Mouse (Mus musculus) heart, postnatal 10 days (tissue): ENCODE measurements around the gene Trim72. TPM values are rescaled to one million over a fixed set of nuclear protein-coding genes. Genes with fewer than 3 reads are reported as not detected.

Source experiments
- DNase-seq, 2 experiments: peaks; one replicate each; pipeline ENCODE4 v3.0.0; 2021
- intact Hi-C: fragments of 180-260 bp; cut with DNase I; formaldehyde crosslinking; loops from one replicate; pipeline ENCODE4 v1.15.1; 2025
- total RNA-seq, 2 experiments: library from RNA; stranded (reverse); gene quantifications; 2 replicates each; pipeline ENCODE4 v1.2.3; 2021

Trim72 gene
- total RNA-seq, 2 experiments from 2014 or later, result 144 to 159 TPM

DNA sequence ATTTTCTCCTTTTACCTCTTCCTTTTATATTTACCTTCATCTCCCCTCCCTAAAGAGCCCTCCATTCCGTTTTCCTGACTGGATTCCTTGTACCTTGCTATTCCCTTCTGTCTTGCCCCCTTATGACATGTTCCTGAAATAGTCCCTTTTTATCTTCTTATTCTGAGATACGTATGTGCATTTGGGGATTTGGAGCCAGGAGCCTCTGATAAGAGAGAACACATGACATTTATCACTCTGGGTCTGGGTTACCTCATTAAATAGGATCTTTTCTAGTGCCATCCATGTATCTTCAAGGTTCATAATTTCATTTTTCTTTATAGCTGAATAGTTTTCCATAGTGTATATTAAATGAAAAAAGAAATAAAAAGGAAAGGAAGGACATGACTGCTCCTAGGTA lies 41.9 kb downstream of the Trim72 start:
- no peak for DNase-seq
- intact Hi-C loops, result no loop called here

DNA sequence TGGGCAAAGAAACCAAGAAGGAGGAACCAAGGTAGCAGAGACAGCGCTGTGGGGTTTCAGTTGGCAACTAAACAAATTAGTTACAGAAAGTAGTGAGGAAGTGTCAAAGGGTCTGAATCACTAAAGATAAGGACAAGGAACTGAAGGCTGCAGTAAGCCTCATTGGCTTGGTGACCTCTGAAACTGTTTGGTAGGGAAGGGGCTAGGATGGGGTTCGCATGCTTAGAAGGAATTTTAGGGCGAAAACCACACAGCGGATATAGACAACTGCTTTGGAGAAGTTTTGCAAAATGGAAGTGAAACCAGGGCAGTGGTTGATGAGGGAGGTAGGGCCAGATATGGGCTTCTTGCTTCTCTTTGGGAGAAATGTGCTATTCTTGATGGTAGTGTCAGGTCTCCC lies 45.1 kb downstream of the Trim72 start:
- intact Hi-C loops, result no loop called here
- no peak for DNase-seq

DNA sequence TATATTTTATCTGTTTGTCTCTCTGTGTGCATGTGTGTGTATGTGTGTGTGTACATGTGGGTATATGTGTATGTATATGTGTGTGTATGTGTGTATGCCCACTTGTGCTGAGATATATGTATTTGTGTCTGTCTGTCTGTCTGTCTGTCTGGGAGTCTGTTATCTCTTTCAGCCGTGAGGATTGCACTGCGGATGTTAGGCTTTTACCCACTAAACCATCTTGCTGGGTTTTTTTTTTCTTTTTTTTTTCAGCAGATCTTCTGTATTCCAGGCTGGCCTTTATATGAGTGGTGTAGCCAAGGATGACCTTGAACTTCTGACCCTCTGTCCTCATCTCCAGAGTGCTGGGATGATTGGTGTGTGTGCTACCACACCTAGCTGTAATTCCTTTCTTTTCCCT lies 45.5 kb downstream of the Trim72 start:
- no peak for DNase-seq
- intact Hi-C loops, result no loop called here

DNA sequence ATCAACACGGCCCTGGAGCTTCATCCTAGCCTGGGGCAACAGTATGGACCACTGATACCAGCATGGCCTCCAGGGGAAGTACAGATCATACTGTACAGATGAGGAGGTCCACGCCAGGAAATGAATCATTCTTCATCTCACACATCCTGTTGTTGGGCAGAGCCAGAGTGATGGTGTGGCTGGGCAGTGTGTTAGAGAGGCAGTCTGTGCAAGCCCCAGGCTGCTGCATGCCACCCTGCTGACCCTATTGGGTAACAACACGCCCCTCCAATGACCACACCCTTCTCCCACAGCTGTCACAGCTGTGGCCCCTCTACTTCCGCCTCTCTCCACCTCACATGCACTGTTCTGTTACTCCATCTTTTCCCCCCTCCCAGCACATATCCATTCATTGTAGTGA lies 47.0 kb downstream of the Trim72 start:
- DNase-seq, result peak in 1 of 2 experiments; percentile 11
- intact Hi-C loops, result no loop called here

DNA sequence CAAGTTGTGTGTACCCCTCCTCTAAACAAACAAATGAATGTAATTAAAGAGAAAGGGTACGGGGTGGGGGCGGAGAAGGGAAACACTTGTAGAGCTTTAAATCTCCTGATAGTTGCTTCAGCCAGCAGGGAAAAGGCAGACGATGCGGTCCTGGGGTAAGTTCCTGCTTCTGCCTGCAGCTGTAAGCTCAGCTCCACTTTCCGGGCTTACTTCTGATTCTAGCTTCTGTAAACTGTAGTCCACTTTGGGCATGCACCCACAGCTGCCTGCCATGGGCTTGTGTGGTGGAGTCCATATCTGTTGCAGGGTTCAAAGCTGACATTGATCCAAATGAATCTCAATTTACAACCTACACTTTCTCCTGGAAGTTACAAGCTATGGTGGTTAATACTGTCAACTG lies 49.3 kb downstream of the Trim72 start:
- intact Hi-C loops, result no loop called here
- no peak for DNase-seq

DNA sequence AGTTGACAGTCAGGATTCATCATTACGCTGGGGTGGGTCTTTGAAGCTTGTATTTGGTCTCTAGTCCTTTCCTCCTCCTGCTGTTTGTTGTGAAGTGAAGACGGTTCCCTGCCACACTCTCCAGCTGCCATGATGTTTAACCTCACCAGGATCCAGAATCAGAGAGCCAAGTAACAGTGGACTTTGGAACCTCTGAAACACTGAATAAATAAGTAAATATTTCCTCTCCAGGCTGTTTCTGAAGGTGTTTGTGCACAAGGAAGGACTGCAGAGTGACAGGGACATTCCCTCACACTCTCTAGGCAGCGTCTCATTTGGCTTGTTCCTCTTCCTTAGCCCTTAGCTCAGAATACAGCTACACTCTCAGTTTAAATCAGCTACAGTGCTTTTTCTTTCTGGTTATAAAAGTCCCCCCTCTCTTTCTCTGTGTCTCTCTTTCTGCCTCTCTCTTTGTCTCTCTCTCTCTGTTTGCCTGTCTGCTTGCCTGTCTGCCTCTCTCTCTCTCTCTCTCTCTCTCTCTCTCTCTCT lies 53.2 kb downstream of the Trim72 start:
- no peak for DNase-seq
- intact Hi-C loops, result no loop called here

DNA sequence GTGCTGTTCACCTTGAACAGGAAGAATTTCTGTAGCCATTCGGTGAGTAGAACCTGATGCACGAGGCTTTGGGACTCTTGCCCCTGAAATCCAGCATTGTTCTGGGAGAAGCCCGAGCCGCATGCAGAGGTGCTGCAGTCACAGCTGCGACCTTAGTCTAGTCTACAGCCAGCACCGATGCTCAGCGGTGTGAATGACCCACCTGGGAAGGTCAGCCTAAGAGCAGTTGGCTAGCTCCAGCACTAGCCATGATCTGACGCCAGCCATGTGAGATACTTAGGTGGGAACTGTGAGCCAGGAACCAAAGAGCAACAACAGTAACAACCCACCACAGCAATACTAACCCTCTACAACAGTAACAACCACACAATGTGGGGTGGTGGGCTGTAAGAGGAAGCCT lies 54.1 kb downstream of the Trim72 start:
- no peak for DNase-seq
- intact Hi-C loops, result no loop called here

DNA sequence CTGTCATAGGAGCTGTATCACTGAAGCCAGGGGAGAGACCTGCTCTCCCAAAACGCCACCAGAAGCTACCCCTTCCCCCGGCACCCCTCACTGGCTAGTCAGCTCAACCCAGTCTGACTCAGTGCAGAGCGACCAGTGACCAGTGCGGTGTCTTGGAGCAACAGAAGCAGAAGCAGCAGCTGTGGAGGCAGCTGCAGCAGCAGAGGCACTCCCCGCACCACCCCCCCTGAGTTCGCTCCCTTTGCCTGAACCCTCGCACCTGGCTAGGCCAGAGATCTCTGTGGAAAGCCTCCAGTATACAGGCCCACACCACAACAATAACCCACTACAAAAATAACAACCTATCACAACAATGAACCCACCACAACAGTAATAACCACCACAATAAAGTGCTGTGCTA lies 54.8 kb downstream of the Trim72 start:
- intact Hi-C loops, result no loop called here
- no peak for DNase-seq

DNA sequence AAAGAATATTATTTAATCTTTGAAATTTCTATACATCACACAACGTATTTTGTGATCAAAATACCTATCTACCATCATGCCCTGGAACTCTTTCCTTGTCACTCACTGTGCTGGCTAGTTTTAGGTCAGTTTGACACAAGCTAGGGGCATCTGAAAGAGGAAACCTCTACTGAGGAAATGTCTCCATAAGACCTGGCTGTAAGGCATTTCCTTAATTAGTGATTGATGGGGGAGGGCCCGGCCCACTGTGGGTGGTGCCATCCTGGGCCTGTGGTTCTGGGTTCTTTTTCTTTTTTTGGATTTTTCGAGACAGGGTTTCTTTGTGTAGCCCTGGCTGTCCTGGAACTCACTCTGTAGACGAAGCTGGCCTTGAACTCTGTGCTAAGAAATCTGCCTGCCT lies 55.3 kb downstream of the Trim72 start:
- DNase-seq, result no peak
- intact Hi-C loops, result no loop called here

Other genes with a start within 250 kb of the Trim72 start
- gene Orai3, start 234.1 kb upstream of the Trim72 start, total RNA-seq, result 10 to 100 TPM; 18.0 to 20.9 TPM
- gene Setd1a, start 227.3 kb upstream of the Trim72 start, total RNA-seq, result 10 to 100 TPM; 26.1 to 29.9 TPM
- gene Gm49388, start 218.3 kb upstream of the Trim72 start, total RNA-seq, result 1 to 10 TPM; 2.7 to 3.1 TPM
- gene Hsd3b7, start 203.3 kb upstream of the Trim72 start, total RNA-seq, result 10 to 100 TPM; 15.9 to 16.1 TPM
- gene Stx4a, start 179.7 kb upstream of the Trim72 start, total RNA-seq, result 10 to 100 TPM; 69.2 to 72.5 TPM
- 1 to 10 TPM in 1 of 2 experiments, under 1 TPM in 1; 0.89 to 1.7 TPM for gene Stx1b, start 179.4 kb upstream of the Trim72 start, total RNA-seq
- 10 to 100 TPM; 23.3 to 23.9 TPM for gene Zfp646, start 127.7 kb upstream of the Trim72 start, total RNA-seq
- gene Zfp668, start 127.1 kb upstream of the Trim72 start, total RNA-seq, result 1 to 10 TPM; 5.8 to 8.0 TPM
- gene Prss53, start 113.0 kb upstream of the Trim72 start, total RNA-seq, result 1 to 10 TPM in 1 of 2 experiments, under 1 TPM in 1; 0.60 to 1.1 TPM
- not detected for gene Gm21974, start 108.5 kb upstream of the Trim72 start, total RNA-seq
- gene Vkorc1, start 108.3 kb upstream of the Trim72 start, total RNA-seq, result 10 to 100 TPM; 33.8 to 34.3 TPM
- gene Bckdk, start 99.9 kb upstream of the Trim72 start, total RNA-seq, result 10 to 100 TPM; 96.6 to 98.5 TPM
- gene Kat8, start 91.4 kb upstream of the Trim72 start, total RNA-seq, result 10 to 100 TPM; 12.7 to 14.6 TPM
- gene Prss8, start 73.8 kb upstream of the Trim72 start, total RNA-seq, result not detected
- 1 to 10 TPM; 5.0 to 6.6 TPM for gene Prss36, start 57.2 kb upstream of the Trim72 start, total RNA-seq
- gene Fus, start 36.5 kb upstream of the Trim72 start, total RNA-seq, result 100 to 1,000 TPM; 297 to 307 TPM
- gene Pycard, start 10.1 kb upstream of the Trim72 start, total RNA-seq, result 10 to 100 TPM; 14.2 to 21.0 TPM
- gene Itgam, start 58.7 kb downstream of the Trim72 start, total RNA-seq, result 1 to 10 TPM; 2.5 to 3.9 TPM
- not detected for gene Gm49368, start 58.7 kb downstream of the Trim72 start, total RNA-seq
- under 1 TPM; 0.12 to 0.22 TPM for gene Itgax, start 125.6 kb downstream of the Trim72 start, total RNA-seq
- gene Itgad, start 150.4 kb downstream of the Trim72 start, total RNA-seq, result not detected
- gene Cox6a2, start 202.4 kb downstream of the Trim72 start, total RNA-seq, result 1,000 to 10,000 TPM; 1,342 to 1,375 TPM
- 10 to 100 TPM; 11.7 to 13.3 TPM for gene Armc5, start 233.4 kb downstream of the Trim72 start, total RNA-seq
- gene 9130023H24Rik, start 234.1 kb downstream of the Trim72 start, total RNA-seq, result 1 to 10 TPM; 4.5 to 5.4 TPM
- 10 to 100 TPM; 52.1 to 57.0 TPM for gene Tgfb1i1, start 242.9 kb downstream of the Trim72 start, total RNA-seq